Mouse (Mus musculus) stomach, postnatal 0 days (tissue): ENCODE measurements around the gene Mpig6b.

Experiments
- CTCF ChIP-seq: IDR thresholded peaks from 2 replicates; pipeline ENCODE4 v1.5.1; 2016; ENCODE audit warnings: antibody characterized with exemption, low read depth, mild to moderate bottlenecking, moderate library complexity
- EP300 ChIP-seq: optimal IDR thresholded peaks from 2 replicates; pipeline ENCODE3; 2016; ENCODE audit warnings: antibody characterized with exemption

DNA sequence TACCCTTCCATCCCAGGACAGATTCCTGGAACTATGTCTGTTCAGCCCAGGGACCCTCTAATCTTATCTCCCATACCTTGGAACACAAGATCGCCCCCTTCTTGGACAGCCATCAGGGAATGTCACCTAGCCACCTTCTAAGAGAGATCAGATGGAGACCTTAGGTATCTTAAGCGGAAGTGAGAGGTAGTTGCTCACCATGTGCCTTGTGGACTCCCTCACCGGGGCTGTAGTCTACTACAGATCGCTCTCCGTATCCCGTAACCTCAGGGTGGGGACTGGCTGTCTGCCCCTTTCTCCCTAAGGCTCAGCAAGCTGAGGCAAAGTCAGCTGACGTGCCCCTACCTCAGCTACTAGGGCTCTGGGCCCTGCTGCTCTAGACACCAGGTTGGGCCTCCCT is 38.1 kb upstream of the Mpig6b start:
- TF ChIP-seq CTCF (no peak), EP300 (no peak)
